Mouse (Mus musculus) frontal cortex, postnatal 25 days (tissue): ENCODE results near the gene Atrnl1.

ENCODE experiments used
- DNase-seq, 2 experiments: peaks; one replicate each; pipeline ENCODE4 v3.0.0; 2022; ENCODE audit warnings: low spot score in 2 of 2

The Atrnl1 gene

DNA sequence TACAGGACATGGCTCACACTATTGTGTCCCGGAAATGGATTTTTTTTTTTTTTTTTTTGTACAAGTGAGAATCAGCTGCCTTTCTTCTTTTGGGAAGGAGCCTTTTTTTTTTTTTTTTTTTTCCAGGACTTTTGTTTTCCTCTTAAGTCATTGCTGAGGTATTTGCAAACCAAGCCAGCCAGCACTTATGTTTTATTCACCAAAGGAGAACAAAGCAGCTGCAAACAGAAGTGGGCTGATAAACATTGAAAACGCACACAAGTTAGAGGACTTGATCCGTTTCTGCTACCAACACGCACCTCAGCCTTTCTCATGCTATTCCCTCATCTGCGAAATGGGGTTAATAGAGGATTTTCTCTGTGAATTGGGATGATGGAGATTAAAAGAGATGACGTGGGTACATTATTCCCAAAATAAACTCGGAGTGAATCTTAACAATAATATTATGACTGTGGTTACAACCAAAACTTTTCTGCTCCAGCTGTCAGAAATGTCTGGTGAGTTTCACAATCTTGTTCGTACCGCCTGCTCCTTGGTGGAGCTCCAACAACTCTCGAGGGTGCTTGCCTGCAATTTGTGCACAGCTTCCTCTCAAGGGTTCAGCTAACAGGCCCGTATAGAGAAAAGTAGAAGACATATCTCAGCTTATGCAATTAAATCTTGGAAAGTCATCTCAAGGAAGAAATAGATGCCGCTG, 1.3 kb upstream of the Atrnl1 start:
- no peak for DNase-seq

DNA sequence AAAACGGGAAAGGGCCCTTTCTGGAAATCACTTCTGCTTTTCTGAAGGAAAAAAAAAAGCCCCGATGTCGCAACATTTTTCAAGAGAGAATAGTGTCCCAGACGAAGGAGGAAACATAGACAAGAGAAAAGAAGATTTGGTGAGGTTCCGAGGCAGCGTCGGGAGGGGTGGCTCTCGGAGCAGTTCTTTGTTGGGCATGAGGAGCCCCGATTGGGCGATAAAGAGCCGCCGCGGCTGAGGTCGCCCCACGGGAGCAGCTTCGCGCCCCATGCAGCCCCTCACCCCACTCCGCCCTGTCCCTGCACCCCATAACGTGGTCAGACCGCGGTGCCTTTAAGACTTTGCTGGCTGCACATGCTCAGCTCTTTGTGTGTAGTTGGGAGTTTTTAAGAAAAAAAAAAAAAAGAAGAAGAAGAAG, 767 bp upstream of the Atrnl1 start:
- no peak for DNase-seq

DNA sequence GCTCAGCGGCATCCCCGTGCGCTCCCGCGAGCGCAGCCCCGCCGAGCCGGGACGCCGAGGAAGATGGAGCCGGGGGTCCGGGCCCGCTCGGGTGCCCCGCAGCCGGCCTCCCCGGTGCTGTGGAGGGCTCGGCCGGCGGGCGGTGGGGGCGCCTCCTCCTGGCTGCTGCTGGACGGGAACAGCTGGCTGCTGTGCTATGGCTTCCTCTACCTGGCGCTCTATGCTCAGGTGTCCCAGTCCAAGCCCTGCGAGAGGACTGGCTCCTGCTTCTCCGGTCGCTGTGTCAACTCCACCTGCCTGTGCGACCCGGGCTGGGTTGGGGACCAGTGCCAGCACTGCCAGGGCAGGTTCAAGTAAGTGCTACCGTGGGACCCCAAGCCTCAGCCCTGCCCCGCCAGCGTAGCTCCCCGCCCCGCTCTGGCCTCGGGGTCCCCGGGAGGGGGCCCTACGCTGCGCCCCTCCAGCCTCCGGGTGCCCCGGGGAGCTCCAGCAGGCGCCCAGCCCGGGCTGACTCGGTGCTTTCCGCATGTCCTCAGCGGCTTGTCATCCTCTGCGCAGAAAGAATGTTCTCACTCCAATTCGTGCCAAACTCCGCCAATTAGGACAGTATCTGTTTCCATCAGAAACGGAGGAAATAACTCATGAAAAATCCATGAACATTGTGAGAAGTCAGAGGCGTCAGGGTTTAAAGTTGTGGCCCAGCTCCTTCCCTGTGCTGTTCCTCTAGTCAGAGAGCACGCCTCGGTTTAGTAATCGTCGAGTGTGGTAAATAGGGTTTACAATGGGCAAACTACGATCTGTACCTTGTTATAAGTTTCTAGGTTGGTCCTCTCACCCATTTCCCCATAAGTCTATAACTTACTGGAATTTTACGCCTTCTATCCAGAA, 701 bp downstream of the Atrnl1 start:
- peak in 1 of 2 experiments; percentile 36 for DNase-seq

DNA sequence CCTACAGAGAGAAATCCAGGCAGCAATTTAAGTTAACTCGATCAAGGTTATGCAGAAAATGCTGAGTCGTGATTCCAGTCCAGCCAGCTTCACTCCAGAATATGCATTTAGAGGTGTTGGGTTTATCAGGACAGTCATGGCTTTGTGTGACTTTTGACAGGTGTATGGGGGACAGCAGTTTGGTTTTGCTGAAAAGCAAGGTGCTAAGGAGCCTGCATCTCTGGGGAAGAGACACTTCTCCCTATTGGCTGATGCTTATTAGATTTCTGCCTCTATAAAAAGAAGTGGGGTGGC, 1.3 kb downstream of the Atrnl1 start:
- no peak for DNase-seq

DNA sequence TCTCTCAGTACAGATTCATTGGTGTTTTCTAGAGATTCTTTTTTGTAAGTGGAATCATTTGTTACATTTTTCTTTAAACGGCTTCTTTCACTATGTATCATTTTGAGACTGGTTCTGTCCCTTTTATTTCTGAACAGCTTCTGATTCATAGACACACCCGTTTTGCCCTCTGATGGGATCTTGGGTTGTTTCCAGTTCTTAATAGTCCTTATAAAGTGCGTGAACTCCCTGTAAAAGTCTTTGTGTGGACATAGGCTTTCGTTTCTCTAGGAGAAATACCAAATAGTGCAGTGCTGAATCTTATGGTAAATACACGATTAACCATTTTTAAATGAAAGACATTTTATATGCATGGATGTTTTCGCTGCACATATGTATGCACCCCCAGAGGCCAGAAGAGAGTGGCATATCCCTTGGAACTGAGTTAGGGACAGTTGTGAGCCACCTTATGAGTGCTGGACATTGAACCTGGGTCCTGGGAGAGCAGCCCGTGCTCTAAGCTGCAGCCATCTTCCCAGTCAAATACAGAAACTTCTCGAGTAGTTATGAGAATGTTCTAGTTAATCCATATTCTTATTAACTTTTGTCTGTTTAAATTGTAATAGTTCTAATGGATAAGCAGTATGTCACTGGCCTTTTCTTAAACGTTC, 5.3 kb downstream of the Atrnl1 start:
- DNase-seq, result no peak

DNA sequence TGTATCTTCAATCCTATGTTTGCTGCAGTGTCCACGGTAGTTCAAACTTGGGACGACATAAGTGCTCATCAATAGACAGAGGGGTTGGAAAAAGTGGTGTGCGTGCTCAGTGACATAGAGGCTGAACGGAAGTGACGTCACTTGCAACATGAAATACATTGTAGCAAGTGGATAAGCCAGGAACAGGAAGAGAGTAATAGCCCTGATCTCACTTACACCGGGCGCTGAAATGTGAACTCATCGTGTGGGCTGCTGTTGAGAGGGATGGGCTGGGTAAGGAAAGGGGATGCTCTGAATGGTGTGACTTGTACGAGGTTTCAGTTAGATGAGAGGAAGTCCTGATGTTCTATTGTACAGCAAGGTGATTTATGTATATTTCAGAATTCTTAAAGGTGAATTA, 8.3 kb downstream of the Atrnl1 start:
- DNase-seq, result no peak

DNA sequence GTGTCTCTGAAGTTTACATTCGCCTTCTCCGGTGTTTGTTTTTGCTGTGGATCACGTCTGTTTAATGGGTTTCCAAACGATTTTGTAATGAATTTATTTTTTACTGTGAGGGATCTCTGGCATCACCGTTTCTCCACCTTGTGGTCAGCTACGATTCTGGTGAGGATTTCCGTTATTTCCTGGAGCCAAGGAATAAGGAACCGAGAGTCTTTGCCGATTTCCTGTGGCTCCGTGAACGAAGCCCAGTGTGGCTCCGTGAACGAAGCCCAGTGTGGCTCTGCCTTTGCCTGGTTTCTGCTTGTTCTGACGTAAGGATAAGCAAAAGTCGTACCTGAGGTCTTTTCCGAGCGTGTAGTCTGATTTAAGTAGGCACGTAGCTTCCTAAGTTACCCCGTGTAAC, 11.0 kb downstream of the Atrnl1 start:
- DNase-seq, result no peak

DNA sequence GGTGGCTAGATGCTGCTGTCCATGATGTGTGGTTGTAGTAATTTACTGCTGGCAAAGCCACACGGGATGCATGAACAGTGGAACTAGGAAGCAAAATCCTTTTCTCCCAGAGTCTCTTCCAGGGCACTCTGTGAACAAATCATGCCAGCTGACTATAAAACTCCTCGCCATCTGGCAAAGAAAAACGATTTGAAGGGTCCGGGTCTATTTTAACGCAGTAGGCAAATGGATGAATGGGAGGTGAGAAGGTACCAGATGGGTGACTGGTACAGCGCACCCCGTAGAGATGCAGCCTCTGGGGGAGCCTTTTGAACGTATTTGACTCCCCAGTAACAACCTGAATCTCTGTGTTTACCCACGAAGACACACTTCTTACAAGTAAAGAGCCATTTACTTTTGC, 14.9 kb downstream of the Atrnl1 start:
- no peak for DNase-seq

DNA sequence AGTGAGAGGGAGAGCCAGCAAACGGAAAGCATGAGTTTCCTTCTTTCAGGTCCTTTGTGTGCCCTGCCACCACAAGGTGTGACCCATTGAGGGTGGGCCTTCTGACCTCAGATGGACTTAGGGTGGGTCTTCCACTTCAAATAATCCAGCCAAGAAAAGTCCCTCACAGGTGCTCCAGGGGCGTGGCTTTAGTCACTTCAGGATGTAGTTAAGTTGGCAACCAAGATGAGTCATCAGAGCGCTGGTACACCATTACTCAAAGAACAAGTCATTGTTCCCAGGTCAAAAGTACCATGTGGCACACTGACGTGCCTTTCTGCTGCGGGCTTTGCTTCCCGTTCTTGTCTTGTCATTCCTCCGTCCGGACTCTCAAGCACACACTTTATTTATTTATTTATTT, 16.4 kb downstream of the Atrnl1 start:
- no peak for DNase-seq

DNA sequence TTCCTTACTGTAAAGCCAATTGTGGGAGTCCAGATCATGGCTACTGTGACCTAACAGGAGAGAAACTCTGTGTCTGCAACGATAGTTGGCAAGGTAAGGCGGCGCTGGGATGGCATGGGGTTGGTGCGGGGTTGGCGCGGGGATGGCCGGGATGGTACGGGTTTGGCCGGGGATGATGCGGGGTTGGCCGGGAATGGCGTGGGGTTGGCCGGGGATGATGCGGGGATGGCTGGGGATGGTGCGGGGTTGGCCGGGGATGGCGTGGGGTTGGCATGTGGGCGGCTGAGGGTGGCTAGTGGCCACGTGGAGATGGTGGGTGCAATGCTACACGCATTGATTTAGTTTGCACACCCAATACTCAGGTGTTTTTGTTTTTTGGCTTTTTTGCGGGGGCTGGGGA, 31.7 kb downstream of the Atrnl1 start:
- no peak for DNase-seq

DNA sequence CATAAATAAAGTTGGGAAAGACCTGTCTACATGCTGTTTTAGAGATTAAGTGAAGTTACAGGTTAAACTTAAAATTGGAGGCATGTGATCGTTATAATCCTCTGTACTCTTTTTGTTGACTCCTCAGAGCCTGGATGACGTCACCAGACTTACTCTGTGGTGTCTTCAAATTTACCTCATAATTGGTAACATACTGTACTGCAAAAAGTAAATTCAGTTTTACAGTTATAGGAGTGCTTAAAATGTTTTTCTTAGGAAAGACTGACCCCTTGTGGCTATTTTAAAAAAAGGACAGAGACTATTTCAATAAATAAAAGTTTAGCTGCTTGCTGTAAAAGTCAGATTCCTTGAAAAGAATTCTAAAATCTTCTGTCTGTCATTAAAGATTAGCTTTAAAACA, 32.1 kb downstream of the Atrnl1 start:
- DNase-seq, result no peak

DNA sequence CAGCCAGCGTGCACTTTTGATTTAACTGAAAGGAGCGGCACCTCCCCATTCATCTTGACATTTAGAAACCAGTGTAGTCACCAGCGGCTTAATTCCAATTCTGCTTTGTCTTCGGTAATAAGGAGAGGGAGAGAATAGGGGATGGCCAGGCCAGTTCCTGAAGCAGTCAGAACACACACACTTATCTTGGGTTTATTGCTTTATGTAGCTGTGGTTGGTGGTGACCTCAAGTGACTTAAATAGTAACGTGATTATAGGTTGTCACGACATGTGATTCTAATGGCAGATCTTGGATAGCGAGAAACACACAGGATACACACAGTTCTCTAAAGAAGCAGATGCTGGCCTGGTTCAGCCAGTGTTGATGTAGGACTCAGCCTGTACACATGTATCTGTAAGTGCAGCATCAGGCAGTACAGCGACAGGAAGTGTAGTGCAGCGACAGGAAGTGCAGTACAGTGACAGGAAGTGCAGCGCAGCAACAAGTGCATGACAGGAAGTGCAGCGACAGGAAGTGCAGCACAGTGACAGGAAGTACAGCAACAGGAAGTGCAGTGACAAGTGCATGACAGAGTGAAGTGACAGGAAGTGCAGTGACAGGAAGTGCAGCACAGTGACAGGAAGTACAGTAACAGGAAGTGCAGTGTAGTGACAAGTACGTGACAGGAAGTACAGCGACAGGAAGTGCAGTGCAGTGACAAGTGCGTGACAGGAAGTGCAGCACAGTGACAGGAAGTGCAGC, 37.5 kb downstream of the Atrnl1 start:
- no peak for DNase-seq

DNA sequence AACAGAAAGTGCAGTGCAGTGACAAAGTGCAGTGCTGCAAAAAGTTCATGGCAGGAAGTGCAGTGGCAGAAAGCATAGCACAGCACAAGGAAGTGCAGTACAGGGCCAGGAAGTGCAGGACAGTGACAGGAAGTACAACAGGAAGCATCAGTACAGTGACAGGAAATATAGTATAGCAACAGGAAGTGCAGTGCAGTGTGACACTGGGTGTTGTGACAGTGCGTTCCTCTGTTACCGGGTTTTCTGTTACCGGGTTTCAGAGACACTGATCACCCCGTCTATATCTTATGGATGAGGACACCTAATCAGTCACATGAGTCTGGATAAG, 38.1 kb downstream of the Atrnl1 start:
- DNase-seq, result no peak

DNA sequence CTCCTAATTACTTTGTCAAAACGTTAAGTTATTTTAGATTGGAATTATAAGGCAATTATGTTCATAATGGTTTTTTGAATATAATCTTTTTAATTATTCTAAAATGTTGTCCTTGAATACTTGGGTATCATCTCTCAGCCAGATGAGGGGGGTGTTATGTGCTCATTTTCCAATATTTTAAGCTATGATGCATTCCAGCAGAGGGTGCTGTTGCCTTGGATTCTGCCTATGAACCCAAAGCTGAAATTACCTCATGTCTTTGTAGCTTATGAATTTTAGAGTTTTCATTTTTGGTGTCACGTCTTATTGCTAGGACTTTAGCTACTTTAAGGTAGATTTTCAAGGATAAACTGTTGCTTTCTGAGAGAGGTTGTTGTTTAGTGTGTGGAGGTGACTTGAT, 44.2 kb downstream of the Atrnl1 start:
- peak; percentile 35 to 57 for DNase-seq

DNA sequence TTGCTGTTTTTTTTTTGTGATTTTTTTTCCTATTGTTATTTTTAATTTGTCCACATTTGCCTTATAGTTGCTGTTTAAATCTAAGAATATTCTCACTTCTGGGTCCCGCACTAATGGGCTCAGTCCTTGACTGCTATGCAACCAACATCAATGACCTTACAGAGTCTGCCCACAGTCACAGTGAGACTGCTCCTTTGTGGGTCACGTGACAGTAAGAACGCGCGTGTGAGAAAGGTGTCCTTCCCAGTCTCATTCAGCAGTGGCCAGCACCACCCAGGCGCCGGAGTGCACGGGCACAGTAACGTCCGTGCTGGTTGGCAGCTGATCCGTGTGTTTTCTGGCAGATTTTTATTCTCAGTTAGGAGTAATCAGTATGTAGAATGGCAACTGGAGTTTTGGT, 44.7 kb downstream of the Atrnl1 start:
- DNase-seq, result no peak

DNA sequence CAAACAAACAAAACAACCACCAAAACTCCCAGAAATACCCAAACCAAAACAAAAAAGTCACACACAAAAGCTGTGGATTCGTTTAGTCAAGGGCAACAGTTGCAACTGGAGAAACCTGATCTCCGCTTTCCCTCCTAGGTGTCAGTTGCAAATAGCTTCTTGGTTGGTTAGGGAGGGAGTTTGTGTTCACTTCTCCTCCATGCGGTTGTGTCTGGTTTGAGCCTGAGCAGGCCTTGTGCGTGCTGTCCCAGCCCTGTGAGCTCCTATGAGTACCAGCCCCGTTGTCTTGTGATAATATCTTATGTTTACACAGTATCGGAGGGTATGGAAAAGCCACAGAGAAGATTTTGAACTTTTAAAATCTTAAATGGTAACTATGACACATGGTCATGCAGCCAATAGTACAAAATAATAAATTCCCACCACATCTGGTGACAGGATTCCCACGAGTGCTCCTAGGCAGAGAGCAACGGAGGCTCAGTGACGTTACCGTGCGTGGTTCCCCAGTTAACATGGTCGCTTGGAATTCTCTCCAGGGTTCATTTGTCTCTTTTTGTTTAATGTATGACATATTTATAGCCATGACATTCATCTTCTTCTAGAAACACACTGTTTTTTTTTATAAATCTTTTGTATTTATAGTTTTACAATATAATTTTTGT, 46.7 kb downstream of the Atrnl1 start:
- DNase-seq, result no peak

DNA sequence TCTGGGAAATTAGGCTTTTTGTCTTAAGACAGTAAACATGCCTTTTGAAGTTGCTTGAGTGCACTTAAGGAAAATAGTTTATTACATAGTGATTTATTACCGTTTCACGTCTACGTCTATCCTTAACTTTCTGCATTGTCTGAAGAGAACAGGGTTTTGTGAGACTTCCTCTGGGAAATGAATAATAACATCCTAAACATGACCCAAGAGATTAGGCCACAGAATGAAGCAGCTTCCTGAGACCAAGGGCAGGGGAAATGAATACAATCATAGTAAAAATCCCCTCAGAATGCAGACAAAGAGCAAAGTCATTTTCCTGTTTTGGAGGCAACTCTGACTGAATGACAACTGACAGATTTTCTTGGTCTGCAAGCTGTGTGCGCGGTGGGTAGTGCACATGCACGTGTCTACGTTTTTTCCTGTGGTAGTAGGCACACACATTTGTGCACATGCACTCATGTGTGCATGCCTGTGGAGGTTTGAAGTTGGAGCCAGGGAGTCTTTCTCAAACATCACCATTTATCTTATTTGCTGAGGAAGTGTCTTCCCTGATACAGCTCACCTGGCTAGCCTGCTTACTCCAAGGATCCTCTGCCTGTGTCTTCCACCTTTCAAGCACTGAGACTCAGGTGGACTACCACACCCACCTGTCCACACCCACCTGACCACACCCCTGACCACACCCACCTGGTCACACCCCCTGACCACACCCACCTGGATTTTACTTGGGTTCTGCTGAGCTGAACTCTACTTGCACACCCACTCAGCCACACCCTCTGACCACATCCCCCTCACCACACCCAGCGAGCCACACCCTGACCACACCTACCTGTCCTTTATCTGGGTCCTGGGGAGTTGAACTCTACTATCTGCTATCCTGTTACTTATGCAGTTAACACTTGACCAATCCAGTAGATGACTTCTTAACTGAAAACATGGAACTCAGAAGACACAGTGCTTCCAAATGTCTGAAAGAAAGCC, 47.6 kb downstream of the Atrnl1 start:
- no peak for DNase-seq

DNA sequence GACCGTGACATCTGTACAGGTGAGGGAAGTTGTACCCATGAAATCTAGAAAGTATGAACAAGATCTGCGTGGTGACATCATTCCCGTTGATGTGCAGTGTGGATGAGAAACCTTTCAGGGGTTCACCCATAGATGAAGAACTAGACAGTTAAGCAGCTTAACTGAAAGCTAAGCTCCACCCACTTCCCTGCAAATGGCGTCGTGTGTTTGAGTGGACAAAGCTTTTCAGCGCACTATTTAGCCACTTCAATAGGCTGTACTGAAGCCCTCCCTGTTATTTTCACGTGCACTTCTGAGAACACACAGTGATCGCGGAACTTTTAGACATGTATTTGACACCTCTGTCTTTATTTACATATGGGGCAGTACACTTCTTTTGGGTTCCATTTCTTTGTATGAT, 56.2 kb downstream of the Atrnl1 start:
- no peak for DNase-seq

DNA sequence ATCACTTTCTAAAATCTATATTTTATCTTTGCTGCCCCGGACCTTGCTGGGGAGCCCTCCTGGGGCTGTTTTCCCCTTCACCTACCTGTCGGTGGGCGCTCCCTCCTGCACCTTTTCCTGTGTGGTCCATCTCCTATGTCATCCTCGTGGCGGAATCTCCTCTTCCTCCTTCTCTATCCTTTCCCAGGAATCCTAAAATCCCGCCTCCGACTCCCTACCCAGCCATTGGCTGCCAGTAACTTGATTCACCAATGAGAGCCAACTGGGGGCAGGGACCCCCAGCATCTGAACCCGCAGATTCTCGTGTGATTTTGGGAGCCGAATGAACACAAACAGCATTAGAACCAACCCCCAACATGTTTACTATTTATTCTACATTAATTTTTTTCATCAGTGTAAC, 57.1 kb downstream of the Atrnl1 start:
- DNase-seq, result no peak

DNA sequence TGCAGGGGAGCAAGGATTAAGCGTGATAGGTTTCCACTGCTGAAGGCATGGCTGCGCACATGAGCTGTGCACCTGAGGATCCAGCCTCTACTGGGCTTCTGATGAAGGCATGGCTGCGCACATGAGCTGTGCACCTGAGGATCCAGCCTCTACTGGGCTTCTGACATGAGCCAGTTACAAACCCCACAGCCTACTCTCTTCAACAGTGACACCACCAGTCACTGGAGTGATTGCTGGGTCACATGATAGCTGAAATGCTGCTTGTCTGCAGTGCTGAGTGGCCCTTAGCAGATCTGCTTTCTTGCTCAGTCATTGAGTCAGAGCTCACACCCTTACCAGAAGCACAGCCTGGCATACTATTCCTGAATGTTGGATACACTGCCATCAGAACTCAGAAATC, 68.6 kb downstream of the Atrnl1 start:
- no peak for DNase-seq

DNA sequence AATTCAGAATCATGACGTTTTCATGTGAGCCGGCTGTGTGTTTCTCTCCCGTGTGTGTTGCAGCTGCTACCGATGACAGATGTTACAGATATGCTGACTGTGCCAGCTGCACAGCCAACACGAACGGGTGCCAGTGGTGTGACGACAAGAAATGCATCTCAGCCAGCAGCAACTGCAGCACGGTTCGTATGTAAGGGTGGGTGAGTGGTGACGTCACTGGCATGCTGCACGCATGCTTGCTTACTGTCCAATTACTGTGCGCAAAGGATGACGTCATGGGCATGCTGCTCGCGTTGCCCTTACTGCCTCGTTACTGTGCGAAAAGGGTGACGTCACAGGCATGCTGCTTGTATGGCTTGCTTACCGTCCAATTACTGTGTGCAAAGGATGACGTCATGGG, 75.8 kb downstream of the Atrnl1 start:
- no peak for DNase-seq
